Mouse (Mus musculus): Measurements from ENCODE around the gene Hras. TPM values are rescaled to one million over a fixed set of nuclear protein-coding genes. Genes with fewer than 3 reads are reported as not detected.

The Hras gene
- polyA plus RNA-seq, 1 experiment: 46.6 TPM

DNA sequence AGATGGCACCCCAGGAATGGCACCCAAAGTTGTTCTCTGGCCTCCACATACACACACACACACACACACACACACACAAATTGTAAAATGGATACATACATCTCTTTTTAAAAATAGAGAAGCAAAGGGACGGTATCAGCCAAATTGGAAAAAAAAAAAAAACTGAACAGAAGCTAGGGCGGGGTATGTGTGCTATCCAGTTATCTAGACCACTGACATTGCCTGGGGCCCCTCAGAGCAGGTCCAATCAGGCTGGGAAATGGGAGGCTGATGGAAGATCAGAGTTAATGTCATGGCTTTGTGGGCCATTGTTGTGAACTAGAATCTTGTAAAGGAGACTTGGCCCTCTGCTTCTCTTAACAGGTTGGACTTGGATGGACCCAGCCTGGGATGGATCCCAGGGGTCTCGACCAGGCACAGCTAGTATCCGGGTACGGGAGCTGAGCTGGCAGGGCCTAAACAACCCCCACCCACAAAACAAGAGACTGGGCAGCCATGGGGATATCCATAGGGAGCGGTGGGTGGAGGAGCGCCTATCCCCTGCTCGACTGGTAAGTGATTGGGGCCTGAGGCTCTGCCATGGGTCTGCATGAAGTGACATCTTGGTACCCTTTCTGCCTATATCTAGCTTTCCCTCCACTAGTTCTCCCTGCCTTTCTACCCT lies 2.9 kb upstream of the Hras start:
- TF ChIP-seq GATA1 (IDR thresholded peaks at IDR 0.05; ENCODE audit: low read length): no peak

DNA sequence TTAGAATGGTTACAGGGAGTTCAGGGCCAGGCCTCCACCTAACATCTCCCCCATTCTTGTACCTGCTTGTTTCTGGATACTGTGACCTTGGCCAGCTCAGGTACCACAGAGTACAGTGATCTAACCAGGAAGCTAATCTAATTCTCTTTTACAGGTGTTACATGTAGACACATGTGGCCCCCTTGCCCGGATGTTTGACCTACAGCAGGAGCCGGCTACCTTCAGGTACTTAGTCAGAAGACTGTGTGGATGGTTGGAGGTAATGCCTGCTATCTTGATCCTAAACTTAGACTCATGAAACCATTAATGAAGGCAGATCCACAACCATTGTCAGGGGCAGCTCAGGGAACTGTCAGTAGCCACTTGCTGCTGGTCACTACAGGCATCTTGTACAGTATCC lies 1.9 kb upstream of the Hras start:
- TF ChIP-seq GATA1 (IDR thresholded peaks at IDR 0.05; ENCODE audit: low read length): no peak

DNA sequence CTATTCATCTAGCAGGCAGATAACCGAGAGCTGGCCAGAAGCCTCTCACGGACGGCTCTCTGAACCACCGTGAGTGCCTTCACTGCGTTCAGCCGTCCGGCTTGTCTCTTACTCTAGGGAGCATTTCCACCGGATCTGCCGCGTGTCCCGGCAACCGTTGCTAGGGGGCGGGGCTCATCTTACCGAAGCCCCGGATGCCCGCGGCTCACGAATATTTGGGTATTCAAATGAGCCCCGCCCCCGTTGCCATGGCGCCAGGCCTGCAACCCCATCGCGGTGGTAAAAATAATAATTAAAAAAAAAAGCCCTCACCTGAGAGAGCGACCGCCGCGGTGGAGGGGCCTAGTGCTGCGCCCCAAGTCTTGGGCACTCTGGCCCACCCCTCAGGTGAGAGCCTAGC lies 1.0 kb upstream of the Hras start:
- no peak for TF ChIP-seq GATA1 (IDR thresholded peaks at IDR 0.05; ENCODE audit: low read length)

DNA sequence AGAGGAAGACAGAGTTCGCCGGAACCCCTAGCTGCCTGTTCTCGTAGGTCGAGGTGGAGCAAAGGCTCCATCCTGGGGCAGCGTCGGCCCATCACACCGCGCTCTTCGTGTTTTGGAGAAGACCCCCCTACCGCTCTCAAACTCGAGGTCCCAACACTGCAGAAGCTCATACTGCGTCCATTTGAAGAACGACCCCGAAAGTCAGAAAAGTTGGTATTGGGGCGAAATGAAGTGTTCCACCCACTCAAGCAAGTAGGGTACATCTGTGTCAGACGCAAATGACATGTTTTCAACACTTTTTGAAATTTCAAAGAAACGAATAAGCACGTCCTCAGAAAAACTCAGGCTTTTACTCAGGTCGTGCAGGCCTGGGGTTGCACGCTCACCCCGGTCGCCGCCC lies 604 bp upstream of the Hras start:
- TF ChIP-seq GATA1 (IDR thresholded peaks at IDR 0.05; ENCODE audit: low read length): no peak

DNA sequence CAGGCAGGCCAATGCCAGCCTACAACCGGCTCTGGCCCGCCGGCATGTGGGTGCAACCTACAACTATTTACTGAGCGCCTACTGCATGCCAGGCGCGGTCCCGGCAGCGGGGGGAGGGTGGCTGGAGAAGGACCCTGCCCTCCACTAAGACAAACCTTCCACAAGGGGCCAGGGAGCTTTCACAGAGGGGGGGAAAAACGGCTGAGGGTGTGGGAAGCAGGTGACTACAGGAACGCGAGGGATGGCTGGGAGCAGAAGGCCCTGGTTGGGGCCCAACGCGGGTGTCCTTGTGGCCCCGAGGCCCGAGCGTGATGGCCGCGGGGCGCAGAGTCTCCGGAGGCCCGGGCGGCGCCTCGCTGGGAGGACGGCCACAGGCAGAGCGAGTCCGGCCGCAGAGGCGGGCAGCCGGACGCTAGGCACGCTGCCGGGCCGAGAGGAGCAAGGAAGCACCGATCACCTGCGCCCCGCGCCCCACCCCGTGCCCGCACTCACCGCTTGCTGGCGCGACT lies 403 bp downstream of the Hras start:
- no peak for TF ChIP-seq GATA1 (IDR thresholded peaks at IDR 0.05; ENCODE audit: low read length)

DNA sequence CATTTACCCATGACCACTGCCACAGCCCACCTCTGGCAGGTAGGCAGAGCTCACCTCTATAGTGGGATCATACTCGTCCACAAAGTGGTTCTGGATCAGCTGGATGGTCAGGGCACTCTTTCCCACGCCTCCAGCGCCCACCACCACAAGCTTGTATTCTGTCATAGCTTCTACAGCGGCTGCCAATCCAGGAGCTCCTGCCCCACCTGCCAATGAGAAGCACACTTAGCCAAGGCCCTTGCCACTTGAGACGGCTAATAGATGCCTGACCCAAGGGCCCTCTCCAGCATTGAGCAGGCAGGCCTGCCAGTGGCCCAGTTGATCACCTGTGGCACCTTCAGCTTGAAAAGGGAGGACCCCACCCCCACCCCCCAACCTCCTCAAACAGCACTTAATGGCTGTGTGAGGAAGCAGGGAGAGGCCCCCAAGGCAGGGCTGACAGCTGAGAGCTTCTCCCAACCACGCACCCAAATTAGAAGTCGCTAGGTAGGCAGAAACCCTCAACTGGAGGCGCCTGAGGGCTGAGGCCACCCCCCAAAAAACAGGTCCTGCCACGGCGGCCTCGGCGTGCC lies 943 bp downstream of the Hras start:
- TF ChIP-seq GATA1 (IDR thresholded peaks at IDR 0.05; ENCODE audit: low read length): no peak

DNA sequence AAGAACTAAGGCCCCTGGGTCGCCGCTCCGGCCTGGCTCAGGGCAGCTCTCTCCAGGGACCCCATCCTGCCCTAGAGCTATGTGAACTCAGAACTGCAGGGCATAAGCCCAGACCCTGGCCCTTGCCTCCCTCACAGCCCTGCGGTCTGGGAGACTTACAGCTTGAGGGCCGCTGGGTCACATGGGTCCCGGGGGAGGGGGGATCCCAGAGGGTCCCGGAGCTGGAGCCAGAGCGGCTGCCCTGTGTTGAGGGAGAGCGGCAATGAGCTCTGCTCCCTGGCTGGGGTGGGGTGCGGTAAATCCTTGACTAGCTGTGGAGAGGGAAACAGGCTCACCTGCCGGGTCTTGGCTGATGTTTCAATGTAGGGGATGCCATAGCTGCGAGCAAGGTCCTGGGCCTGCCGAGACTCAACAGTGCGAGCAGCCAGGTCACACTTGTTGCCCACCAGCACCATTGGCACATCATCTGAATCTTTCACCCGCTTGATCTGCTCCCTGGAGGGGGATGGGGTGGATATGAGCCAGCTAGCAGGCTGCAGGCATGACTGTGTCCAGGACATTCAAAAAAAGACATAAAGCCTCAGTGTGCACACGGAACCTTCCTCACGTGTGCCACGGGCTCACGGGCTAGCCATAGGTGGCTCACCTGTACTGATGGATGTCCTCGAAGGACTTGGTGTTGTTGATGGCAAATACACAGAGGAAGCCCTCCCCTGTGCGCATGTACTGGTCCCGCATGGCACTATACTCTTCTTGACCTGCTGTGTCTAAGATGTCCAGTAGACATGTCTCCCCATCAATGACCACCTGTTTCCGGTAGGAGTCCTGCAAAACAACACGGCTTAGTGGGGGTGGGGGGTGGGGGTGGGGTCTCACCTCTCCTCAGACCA lies 1.8 kb downstream of the Hras start:
- TF ChIP-seq GATA1 (IDR thresholded peaks at IDR 0.05; ENCODE audit: low read length): no peak

DNA sequence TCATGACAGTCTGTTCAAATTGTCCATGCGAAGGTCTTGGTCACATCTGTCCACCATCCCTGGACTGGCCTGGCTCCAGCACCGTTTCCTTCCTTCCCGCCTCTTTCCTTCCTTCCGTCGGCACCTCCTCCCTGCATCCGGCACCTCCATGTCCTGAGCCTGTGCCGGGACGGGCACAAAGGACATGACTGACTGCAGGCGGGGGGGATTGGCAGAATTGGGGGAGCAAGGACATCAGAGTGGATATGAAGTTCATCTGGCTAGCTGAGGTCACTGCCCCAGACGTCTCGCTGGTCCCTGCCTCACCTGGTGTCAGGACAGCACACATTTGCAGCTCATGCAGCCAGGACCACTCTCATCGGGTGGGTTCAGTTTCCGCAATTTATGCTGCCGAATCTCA lies 2.8 kb downstream of the Hras start:
- TF ChIP-seq GATA1 (IDR thresholded peaks at IDR 0.05; ENCODE audit: low read length): no peak

DNA sequence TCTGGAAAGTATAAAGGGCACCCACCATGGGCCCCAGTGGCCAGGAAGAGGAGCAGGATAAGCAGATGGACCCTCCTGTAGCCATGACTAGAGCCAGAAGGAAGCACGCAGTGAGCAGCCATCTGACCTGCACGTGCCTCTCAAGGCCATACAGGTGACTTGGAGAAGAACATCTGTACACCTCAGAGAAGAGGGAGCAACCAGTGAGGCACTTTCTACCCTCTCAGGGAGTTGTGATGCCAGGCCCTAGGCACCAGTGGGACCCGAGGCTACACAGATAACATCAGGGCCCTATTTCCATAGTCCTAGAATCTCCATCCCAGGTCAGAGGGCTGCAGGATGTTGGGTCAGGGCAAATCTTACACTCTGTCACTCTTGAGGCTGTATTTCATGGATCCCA lies 3.6 kb downstream of the Hras start:
- no peak for TF ChIP-seq GATA1 (IDR thresholded peaks at IDR 0.05; ENCODE audit: low read length)

DNA sequence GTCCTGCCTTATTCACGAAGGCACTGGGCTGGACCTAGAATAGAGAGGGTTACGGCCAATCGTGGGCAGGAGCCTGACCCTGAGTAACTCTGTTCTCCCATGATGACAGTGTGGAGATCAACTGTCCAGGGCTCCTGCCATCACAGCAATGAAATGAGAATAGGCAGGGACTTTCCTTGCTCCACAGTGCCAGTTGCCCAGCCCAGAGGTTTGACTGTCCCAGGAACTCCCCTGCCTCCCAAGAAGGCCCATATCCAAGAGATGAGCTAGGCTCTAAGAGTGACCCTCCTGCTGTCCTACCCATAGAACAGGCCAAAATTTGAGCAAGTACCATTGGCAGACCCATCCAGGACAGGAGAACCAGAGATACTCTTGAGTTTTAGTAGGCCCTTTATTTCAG lies 5.1 kb downstream of the Hras start:
- TF ChIP-seq GATA1 (IDR thresholded peaks at IDR 0.05; ENCODE audit: low read length): no peak

DNA sequence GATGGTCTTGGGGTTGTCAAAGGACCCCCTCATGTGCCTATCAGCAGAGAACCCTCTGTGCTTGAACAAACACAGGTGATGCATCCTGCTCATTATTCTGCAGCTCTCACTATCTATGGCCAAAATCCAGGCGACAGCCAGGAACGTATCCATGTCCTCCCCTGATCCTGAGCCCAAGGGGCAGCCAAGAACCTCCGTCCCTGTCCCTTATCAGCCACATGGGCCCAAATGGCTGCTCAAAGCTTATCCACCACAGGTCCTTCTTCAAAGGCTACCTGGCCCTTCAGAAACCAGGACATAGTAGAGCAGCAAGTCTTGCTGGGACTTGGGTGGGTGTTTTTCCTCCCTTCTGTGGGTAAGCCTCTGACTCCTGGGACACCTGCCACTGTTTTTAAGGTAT lies 5.6 kb downstream of the Hras start:
- TF ChIP-seq GATA1 (IDR thresholded peaks at IDR 0.05; ENCODE audit: low read length): no peak

DNA sequence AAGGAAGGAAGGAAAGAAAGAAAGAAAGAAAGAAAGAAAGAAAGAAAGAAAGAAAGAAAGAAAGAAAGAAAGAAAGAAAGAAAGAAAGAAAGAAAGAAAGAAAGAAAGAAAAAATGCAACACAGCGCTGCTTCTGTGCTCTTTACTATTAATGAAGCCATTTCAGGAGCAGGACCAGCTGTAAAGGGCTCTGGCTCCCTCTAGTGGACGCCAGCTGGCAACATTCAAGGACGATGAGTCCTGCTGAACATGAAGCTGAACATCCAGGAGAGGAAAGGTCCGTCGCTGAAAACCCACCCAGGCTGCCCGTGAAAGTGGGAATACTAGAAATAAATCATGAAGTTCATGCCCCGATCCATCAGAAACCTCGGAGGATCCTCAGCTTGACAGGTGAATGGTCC lies 17.6 kb downstream of the Hras start:
- no peak for TF ChIP-seq GATA1 (IDR thresholded peaks at IDR 0.05; ENCODE audit: low read length)

DNA sequence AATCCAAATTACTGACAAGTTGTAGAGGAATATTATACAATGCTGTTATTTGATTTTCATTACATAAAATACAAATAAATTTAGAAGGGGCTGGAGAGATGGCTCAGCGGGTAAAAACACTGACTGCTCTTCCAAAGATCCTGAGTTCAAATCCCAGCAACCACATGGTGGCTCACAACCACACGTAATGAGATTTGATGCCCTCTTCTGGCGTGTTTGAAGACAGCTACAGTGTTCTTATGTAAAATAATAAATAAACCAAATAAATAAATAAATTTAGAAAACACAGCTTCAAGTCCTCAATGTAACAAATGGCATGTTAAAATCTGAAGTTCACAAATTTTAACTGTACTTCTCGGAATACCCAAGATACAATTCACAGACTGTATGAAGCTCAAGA lies 18.7 kb downstream of the Hras start:
- no peak for TF ChIP-seq GATA1 (IDR thresholded peaks at IDR 0.05; ENCODE audit: low read length)

DNA sequence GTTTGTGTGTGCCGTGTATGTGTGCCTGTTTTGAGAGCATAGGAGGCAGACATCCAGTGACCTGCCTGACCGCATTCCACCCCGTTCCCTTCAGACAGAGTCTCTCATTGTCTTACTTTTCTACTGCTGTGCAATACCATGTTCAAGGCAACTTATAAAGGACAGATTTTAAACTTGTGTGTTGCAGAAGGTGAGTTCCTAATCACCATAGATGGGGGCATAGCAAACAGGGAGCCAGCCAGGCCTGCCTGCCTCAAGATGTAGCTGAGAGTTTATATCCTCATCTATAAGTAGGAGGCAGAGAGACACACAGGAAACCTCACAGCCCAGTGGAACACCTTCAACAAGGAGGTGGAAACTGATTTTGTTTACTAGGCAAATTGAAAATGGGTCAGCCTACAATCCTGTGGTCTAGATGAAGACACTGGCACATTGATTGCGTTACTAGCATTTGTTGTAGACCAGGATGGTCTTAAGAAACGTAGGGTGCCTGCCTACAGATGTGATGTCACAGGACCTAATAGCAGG lies 20.4 kb downstream of the Hras start:
- no peak for TF ChIP-seq GATA1 (IDR thresholded peaks at IDR 0.05; ENCODE audit: low read length)

DNA sequence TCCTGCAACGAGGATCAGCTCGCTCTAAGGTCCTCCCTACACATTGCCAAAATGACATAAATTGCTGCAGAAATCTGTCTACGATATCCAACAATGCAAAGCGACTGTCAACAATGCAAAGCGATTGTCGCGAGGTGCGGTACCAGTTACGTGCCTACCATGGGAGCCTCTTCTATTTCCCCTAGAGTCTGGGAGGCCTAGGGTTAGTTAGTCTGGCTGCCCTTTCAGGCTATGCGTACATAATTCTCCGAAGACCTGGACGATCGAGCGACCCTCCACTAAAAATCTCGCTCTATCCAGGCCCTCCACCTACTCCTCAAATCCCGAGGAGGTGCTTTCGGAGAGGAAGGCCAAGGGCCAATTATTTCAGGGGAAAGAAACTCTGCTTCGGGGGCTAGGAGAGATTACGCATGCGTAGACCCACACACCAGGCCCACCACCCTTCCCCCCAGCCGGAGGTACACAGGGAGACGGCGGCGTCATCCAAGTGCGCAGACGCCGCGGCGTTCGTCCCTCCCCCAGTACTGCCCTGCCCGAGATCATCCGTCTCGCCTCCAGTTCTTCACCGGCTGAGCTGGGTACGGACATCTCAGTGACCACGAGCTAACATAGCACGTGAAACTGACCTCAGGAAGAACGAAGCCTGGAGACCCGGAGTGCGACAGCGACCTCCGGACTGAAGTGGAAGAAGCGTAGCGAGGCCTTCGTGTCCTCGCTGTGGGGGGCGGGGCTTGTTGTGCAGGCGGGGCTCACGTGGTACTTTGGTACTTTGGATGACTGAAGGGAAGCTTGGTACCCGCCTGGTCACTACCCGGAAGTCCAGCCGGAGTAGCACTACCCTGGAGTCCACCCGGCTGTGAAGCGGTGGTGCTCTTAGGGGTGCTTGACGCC lies 21.4 kb downstream of the Hras start, which contains the start of gene Rnh1:
TSS of gene Rnh1 (minus strand) at position 742 of the 891 bp plus-strand sequence.
- TF ChIP-seq GATA1 (IDR thresholded peaks at IDR 0.05; ENCODE audit: low read length): no peak

All from G1E-ER4 (cell line).